Mouse (Mus musculus) ovary, postnatal 14 days (tissue): ENCODE data around the gene Grid2ip.

Experiments
- DNase-seq: peaks from one replicate; pipeline ENCODE4 v3.0.0; 2022; ENCODE audit warnings: low spot score

The Grid2ip gene

GRCm38 (mm10) chr5:143356686-143357388 is at the start of gene Grid2ip:
Gene Grid2ip (plus strand): TSS chr5:143357338.
- no peak for DNase-seq

- DNase-seq = no peak
Observed at GRCm38 (mm10) chr5:143308825-143309224, 48.3 kb upstream of the Grid2ip start.

- DNase-seq = no peak
Observed at GRCm38 (mm10) chr5:143309916-143310315, 47.2 kb upstream of the Grid2ip start.

GRCm38 (mm10) chr5:143311886-143312285 is 45.3 kb upstream of the Grid2ip start:
- DNase-seq = peak; percentile 75

- DNase-seq = no peak
Observed at GRCm38 (mm10) chr5:143314183-143314729, 42.9 kb upstream of the Grid2ip start.

- DNase-seq = peak; percentile 90
Observed at GRCm38 (mm10) chr5:143314730-143315513, 42.2 kb upstream of the Grid2ip start, which contains the start of gene E130309D02Rik. Gene E130309D02Rik (minus strand): TSS chr5:143315360.

- DNase-seq = no peak
Observed at GRCm38 (mm10) chr5:143315514-143315888, 41.6 kb upstream of the Grid2ip start.

- DNase-seq = no peak
Observed at GRCm38 (mm10) chr5:143316605-143317287, 40.4 kb upstream of the Grid2ip start.

GRCm38 (mm10) chr5:143317288-143317610 is 39.9 kb upstream of the Grid2ip start:
- no peak for DNase-seq

- peak; percentile 91 for DNase-seq
Observed at GRCm38 (mm10) chr5:143328690-143329495, 28.2 kb upstream of the Grid2ip start, which contains the start of gene Zdhhc4. Gene Zdhhc4 (minus strand): TSS chr5:143329256.

GRCm38 (mm10) chr5:143333872-143334271 is 23.3 kb upstream of the Grid2ip start:
- DNase-seq = peak; percentile 67

GRCm38 (mm10) chr5:143334418-143335088 is 22.6 kb upstream of the Grid2ip start:
- DNase-seq = no peak

- DNase-seq = no peak
Observed at GRCm38 (mm10) chr5:143335089-143335460, 22.1 kb upstream of the Grid2ip start.

- DNase-seq = no peak
Observed at GRCm38 (mm10) chr5:143336559-143336958, 20.6 kb upstream of the Grid2ip start.

- no peak for DNase-seq
Observed at GRCm38 (mm10) chr5:143339603-143340002, 17.5 kb upstream of the Grid2ip start.

- DNase-seq = no peak
Observed at GRCm38 (mm10) chr5:143346367-143346766, 10.8 kb upstream of the Grid2ip start.

GRCm38 (mm10) chr5:143356017-143356416 is 1.1 kb upstream of the Grid2ip start:
- no peak for DNase-seq

GRCm38 (mm10) chr5:143357564-143357963 is 426 bp downstream of the Grid2ip start:
- DNase-seq = no peak

GRCm38 (mm10) chr5:143359263-143359662 is 2.1 kb downstream of the Grid2ip start:
- no peak for DNase-seq

- no peak for DNase-seq
Observed at GRCm38 (mm10) chr5:143360000-143360399, 2.9 kb downstream of the Grid2ip start.

- DNase-seq = no peak
Observed at GRCm38 (mm10) chr5:143361428-143361827, 4.3 kb downstream of the Grid2ip start.
